Mouse (Mus musculus) heart, adult 11 months (tissue): ENCODE data around the gene Enpp4.

Experiments used
- DNase-seq: peaks from one replicate; pipeline ENCODE4 v3.0.0; 2022

The Enpp4 gene

GRCm38 (mm10) chr17:44105287-44106138 lies at the start of gene Enpp4:
Enpp4 (minus strand) TSS chr17:44105809.
- peak; percentile 100 for DNase-seq

DNA sequence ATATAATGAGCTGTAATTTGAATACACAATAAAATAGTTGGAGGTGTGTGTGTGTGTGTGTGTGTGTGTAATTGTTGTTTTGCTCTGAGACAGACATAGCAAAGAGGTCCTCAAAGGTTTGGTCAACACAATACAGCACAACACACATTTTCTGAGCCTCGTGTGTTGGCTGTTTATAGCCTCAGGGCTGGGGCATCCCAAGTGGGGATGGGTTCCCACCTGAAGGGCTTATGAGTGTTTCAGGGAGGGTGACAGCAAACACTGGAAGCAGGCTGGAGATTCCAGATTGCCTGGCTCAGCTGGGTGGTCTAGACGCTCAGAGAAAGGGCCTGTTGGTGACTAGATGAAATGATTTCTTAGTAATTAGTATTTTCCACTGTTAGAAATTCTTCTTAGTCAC lies 49.6 kb upstream of the Enpp4 start:
- peak; percentile 28 for DNase-seq

GRCm38 (mm10) chr17:44153871-44154270 lies 48.3 kb upstream of the Enpp4 start:
- DNase-seq: no peak

DNA sequence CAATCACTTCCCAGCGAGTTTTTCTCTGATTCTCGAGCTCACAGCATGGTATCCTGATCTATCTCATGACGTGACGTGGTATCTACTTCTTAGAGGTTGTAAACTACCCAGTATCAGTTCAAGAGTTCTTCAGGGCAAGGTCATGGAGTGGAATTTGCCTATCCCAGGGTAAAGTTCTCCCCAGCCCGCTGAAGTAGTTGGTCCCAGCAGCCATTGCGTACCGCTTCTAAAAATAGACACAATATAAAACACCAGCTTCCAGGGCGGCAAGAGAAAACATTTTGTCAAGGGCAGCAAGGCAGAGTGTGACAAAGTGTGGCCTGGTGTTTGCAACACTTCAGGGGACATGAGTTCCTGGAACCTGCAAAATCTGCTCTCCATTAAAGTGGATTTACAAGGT lies 46.3 kb upstream of the Enpp4 start:
- no peak for DNase-seq

DNA sequence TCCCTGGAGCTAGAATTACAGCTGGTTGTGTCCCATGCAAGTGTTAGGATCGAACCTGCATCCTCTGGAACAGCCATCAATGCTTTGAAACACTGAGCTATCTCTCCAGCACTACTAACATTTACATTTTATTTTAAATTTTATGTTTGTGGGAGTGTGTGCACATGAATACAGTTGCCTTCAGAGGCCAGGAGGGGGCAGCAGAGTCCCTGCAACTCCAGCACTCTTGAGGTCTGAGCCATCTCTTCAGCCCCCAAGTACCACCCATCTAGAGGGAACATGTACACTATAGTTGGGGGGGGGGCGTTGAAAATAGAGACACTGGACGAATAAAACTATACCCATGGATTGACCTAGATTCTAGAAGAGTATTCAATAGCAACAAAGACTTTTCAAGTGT lies 45.5 kb upstream of the Enpp4 start:
- no peak for DNase-seq

DNA sequence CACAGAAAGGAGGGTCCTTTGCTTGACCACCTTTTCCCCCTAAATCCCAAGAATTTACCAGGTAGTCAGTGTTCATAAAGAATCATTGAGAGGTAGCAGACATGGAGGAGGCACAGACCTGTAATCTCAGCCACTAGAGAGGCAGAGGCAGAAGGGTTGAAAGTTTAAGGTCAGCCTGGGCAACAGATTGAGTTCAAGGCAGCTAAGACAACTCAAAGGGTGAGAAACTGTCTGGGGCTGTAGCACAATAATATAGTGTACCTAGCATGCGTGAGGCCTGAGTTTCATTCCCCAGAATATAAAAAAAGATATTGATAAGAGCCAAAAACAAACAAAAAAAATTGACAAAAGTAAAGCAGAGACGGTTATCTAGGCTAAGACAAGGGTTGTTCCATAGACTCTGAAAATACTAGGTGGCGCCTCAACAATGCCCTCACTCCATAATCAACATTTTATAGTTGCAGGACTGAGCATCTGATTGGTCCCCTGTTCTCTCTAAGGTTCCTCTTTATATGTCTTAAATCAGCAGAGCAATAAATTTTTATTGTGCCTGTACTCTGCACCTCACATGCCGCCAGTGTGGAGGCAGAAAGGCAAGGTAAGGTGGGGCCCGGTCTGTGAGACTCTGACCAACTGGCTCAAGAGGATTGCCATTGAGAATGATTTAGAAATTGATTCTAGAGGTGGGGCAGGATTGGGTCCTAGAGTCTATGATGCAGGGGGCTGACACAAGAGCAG lies 42.7 kb upstream of the Enpp4 start:
- no peak for DNase-seq

DNA sequence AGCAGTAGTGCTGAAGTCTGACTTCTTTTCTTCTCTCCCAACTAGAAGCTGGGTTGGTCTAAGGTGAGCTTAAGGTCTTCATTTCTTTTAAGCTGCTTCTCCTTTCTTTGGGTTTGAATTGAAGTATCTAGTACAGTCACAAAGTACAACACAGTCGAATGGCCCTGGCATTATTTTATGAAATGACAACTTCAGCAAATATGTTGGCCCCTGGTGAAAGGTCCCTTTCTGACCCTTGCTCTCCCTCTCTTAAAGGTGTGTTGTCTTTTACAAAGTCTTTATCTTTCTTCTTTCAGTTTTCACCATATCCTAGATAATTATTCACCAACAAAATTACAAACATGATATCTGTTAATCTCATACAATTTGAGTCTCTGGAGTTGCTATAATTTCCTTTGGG lies 40.2 kb upstream of the Enpp4 start:
- no peak for DNase-seq

- peak; percentile 66 for DNase-seq
Measured at GRCm38 (mm10) chr17:44136863-44137640, 31.4 kb upstream of the Enpp4 start.

GRCm38 (mm10) chr17:44136018-44136417 lies 30.4 kb upstream of the Enpp4 start:
- DNase-seq: peak; percentile 10

GRCm38 (mm10) chr17:44134545-44134944 lies 28.9 kb upstream of the Enpp4 start:
- DNase-seq: no peak

DNA sequence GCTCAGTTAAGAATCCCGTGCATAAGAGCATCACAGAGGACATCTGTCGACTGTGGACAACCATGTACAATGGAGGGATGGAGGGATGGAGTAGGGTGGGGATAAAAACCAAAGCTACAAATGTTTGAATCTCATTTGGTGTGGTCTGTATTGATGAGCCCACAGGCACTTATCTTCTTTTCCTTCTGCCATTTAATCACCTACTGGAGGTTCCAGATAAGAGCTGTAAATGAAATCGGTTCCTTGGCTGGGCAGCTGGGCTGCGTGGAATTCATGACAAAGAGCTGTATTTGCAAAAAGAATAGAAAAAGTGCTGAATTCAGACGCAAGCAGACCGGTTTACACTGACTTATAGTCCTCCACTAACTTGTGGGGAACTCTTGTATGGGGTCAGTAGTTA lies 28.5 kb upstream of the Enpp4 start:
- DNase-seq: peak; percentile 34

GRCm38 (mm10) chr17:44130429-44130828 lies 24.8 kb upstream of the Enpp4 start:
- DNase-seq: peak; percentile 86

- DNase-seq: peak; percentile 89
Measured at GRCm38 (mm10) chr17:44129092-44129750, 23.6 kb upstream of the Enpp4 start.

GRCm38 (mm10) chr17:44121366-44122100 lies 15.9 kb upstream of the Enpp4 start:
- DNase-seq: peak; percentile 57

DNA sequence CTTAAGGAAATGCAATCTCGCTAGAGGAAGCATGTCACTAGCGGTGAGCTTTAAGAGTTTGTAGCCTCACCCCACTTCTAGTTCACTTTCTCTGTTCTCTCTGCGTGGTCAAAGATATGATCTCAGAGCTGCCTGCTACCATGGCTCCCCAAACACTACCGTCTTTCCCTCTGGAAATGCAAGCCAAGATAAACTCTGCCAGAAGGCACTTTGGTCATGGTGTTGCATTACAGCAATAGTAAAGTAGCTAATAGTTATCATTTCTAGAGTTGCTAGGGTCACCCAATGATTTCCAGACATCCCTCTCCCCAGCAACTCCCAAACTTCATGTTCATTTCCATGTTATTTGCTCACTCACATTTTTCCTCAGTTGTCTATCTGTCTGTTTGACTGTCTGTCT lies 12.6 kb upstream of the Enpp4 start:
- peak; percentile 70 for DNase-seq

GRCm38 (mm10) chr17:44117721-44118120 lies 12.1 kb upstream of the Enpp4 start:
- DNase-seq: peak; percentile 0

GRCm38 (mm10) chr17:44116584-44116983 lies 11.0 kb upstream of the Enpp4 start:
- DNase-seq: peak; percentile 7

- DNase-seq: peak; percentile 92
Measured at GRCm38 (mm10) chr17:44108331-44108730, 2.7 kb upstream of the Enpp4 start.

DNA sequence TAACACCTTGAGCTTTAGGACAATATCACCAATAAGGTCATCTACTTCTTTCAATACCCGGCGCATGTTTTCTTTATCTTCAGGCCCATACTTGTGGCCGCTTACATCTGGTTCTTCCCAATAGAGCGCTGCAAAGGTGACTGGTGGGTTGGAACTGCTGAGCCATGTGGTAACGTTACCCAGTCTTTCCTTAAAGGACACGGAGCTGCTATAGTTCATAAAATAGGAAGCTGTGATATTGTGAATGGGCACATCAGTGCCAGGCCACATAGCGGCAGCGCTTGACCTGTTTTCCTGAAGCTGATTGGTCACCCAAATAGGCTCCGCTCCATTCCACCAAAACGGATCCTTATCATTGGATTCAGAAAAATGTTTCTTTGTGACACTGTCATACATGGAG lies 3.6 kb downstream of the Enpp4 start:
- peak; percentile 80 for DNase-seq

DNA sequence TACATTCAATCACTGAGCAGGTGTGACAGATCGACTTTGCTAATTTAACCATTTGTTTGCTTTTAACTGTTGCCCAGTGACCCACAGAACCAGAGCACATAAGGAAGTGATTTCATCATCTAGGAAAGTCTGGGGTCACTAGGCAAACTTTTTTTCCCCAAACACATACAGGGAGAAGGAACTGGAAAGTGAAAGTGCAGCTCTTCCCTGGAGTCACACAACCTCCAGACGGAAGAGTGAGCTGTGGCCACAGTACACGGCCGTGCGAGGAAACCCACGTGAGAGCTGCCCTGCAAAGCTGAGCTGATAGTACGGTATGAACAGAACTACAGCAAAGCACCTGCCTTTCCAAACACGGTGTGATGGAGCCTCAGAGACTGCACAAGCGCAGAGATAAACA lies 4.7 kb downstream of the Enpp4 start:
- peak; percentile 91 for DNase-seq

DNA sequence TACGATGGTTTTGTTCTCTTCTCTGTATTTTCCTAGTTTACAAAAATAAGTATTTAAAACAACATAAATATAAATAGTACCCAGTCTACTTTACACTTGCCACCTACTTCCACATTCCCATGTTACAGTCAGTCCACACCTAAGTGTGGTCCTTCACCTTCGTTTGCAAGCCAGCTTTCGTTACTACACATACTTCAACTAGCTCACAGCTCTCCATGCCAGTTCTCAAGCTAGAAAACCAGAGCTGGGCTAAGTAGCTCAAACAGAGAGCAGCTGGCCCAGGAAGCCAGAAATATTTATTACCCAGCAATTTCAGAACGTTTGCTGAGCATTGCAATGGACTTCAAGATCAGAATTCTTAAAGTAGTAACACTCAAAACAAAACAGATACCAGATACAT lies 5.1 kb downstream of the Enpp4 start:
- DNase-seq: no peak

DNA sequence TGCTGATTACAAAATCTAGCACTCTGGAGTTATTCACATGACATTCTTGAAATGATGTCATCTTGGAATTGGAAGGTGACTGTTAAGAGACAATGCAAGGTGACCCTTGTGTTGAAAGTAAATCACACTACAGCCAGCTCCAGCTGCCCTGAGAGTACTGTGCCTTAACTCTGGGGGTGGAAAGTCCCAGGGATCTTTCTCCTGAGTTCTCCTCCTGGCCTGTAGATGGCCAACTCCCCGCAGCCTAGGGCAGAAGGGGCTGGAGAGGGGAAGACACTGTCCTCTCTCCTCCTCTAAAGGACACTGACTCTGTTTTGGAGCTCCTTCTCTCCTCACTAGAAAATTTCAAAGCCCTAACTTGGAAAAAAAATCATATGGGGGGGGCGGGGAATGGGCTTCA lies 14.1 kb downstream of the Enpp4 start:
- DNase-seq: peak; percentile 59
